In genomic region chr2:144005166-144005955, GRCm38 (mm10) we compare ENCODE assay signal across 11 mouse cellular contexts. TPM values are rescaled to one million over a fixed set of nuclear protein-coding genes. Genes with fewer than 3 reads are reported as not detected.
DNase-seq lines count a peak whose midpoint lies in the region; ATAC-seq and TF ChIP-seq lines count a peak whose summit lies in the region.
"Had no signal": no experiment of that assay in that cellular context is flagged by ENCODE, and none has a peak within 500 bp of the region (broad histone marks: within the 10 kb centered on the region; RNA-seq: fewer than 3 reads in every experiment).

No protein-coding gene starts in this region.

- H3K9ac ChIP-seq in embryonic facial prominence, embryonic 13.5 days = no peak overlapping the region
- no peak overlapping the region for H3K9ac ChIP-seq in midbrain, embryonic 11.5 days (ENCODE audit: low read length)
- H3K9ac ChIP-seq in midbrain, embryonic 13.5 days (replicated peaks) = no peak overlapping the region
- H3K9ac ChIP-seq in liver, embryonic 14.5 days (replicated peaks) = no peak overlapping the region
- H3K9ac ChIP-seq in stomach, embryonic 15.5 days = no peak overlapping the region

- no peak for ATAC-seq in embryonic facial prominence, embryonic 13.5 days (ENCODE audit: insufficient number of reproducible peaks, insufficient read depth, low FRiP score, low TSS enrichment, low read depth)
- no peak for ATAC-seq in midbrain, embryonic 11.5 days (ENCODE audit: low FRiP score)
- ATAC-seq in midbrain, embryonic 13.5 days = no peak
- ATAC-seq in liver, embryonic 14.5 days (ENCODE audit: insufficient read depth) = no peak
- ATAC-seq in stomach, embryonic 15.5 days (ENCODE audit: insufficient read depth, low FRiP score, low read depth) = no peak
- ATAC-seq: forebrain, embryonic 16.5 days; inflammation-experienced regulatory T-cells, adult 6 months had no signal

- H3K4me1 ChIP-seq in embryonic facial prominence, embryonic 13.5 days = peaks cover 68% of the 10 kb centered on the region
- H3K4me1 ChIP-seq in embryonic facial prominence, embryonic 10.5 days = peaks cover 33% of the 10 kb centered on the region
- peaks cover 8% of the 10 kb centered on the region for H3K4me1 ChIP-seq in midbrain, embryonic 11.5 days (ENCODE audit: control insufficient read depth, insufficient read depth, low read length)
- peaks cover 14% of the 10 kb centered on the region for H3K4me1 ChIP-seq in midbrain, embryonic 13.5 days (replicated peaks)
- peaks cover 4 to 41% of the 10 kb centered on the region in 2 experiments for H3K4me1 ChIP-seq in liver, embryonic 14.5 days (replicated peaks; ENCODE audit: control insufficient read depth in 2 of 2, insufficient read depth in 2 of 2, low read length in 1 of 2)
- H3K4me1 ChIP-seq in stomach, embryonic 15.5 days = peaks cover 45% of the 10 kb centered on the region

- 64% methylated on average over 6 of the region's 6 CpGs for WGBS in embryonic facial prominence, embryonic 13.5 days
- WGBS in embryonic facial prominence, embryonic 10.5 days = 81% methylated on average over 6 of the region's 6 CpGs
- WGBS in midbrain, embryonic 11.5 days = 87% methylated on average over 6 of the region's 6 CpGs
- WGBS in midbrain, embryonic 13.5 days = 84% methylated on average over 6 of the region's 6 CpGs
- WGBS in liver, embryonic 14.5 days (ENCODE audit: insufficient replicate concordance) = 51% methylated on average over 6 of the region's 6 CpGs
- WGBS in stomach, embryonic 15.5 days = 58% methylated on average over 6 of the region's 6 CpGs

- H3K4me3 ChIP-seq in embryonic facial prominence, embryonic 13.5 days = no peak overlapping the region
- no peak overlapping the region for H3K4me3 ChIP-seq in embryonic facial prominence, embryonic 10.5 days
- H3K4me3 ChIP-seq in midbrain, embryonic 11.5 days (ENCODE audit: low read depth, low read length) = no peak overlapping the region
- no peak overlapping the region for H3K4me3 ChIP-seq in midbrain, embryonic 13.5 days (replicated peaks)
- no peak overlapping the region for H3K4me3 ChIP-seq in liver, embryonic 14.5 days (ENCODE audit: insufficient read depth in 1 of 2, low read depth in 2 of 2, low read length in 2 of 2)
- H3K4me3 ChIP-seq in stomach, embryonic 15.5 days (replicated peaks) = no peak overlapping the region

- H3K27me3 ChIP-seq in embryonic facial prominence, embryonic 13.5 days = no peaks in the 10 kb centered on the region
- no peaks in the 10 kb centered on the region for H3K27me3 ChIP-seq in embryonic facial prominence, embryonic 10.5 days (replicated peaks; ENCODE audit: low read depth, poor library complexity, severe bottlenecking)
- no peaks in the 10 kb centered on the region for H3K27me3 ChIP-seq in midbrain, embryonic 11.5 days (ENCODE audit: control insufficient read depth, insufficient read depth, low read length)
- H3K27me3 ChIP-seq in midbrain, embryonic 13.5 days = no peaks in the 10 kb centered on the region
- no peaks in the 10 kb centered on the region for H3K27me3 ChIP-seq in liver, embryonic 14.5 days (ENCODE audit: control insufficient read depth, insufficient read depth, low read length)
- no peaks in the 10 kb centered on the region for H3K27me3 ChIP-seq in stomach, embryonic 15.5 days (replicated peaks)

- DNase-seq in embryonic facial prominence, embryonic 10.5 days (ENCODE audit: low spot score) = no peak
- peak; percentile 73 for DNase-seq in midbrain, embryonic 11.5 days (ENCODE audit: low spot score, missing footprints)
- DNase-seq in liver, embryonic 14.5 days (ENCODE audit: low read depth in 3 of 3, low spot score in 3 of 3) = no peak
- no peak for DNase-seq in spleen, postnatal 10 days (ENCODE audit: low spot score in 2 of 2)
- DNase-seq in spleen, postnatal 14 days (ENCODE audit: low spot score in 2 of 2) = no peak

- no peak for TF ChIP-seq EP300 in liver, embryonic 14.5 days (IDR thresholded peaks at IDR 0.05; ENCODE audit: low read depth)

- no peak overlapping the region for H3K27ac ChIP-seq in embryonic facial prominence, embryonic 13.5 days
- no peak overlapping the region for H3K27ac ChIP-seq in embryonic facial prominence, embryonic 10.5 days (replicated peaks)
- no peak overlapping the region for H3K27ac ChIP-seq in midbrain, embryonic 11.5 days (ENCODE audit: low read depth, low read length)
- H3K27ac ChIP-seq in midbrain, embryonic 13.5 days = no peak overlapping the region
- no peak overlapping the region for H3K27ac ChIP-seq in liver, embryonic 14.5 days
- peak overlapping the region; percentile 21; the same call in 1 of the 2 replicates for H3K27ac ChIP-seq in stomach, embryonic 15.5 days

- H3K4me2 ChIP-seq in embryonic facial prominence, embryonic 13.5 days = 0 out of 2 replicates have a peak overlapping the region, but pooled peaks have one; percentile 5
- H3K4me2 ChIP-seq in midbrain, embryonic 11.5 days = no peak overlapping the region
- no peak overlapping the region for H3K4me2 ChIP-seq in midbrain, embryonic 13.5 days (replicated peaks)
- H3K4me2 ChIP-seq in liver, embryonic 14.5 days (ENCODE audit: low read depth) = peak overlapping the region; percentile 2; the same call in 1 of the 2 replicates
- H3K4me2 ChIP-seq in stomach, embryonic 15.5 days = peak overlapping the region; percentile 26; the same call in 1 of the 2 replicates

- H3K36me3 ChIP-seq in embryonic facial prominence, embryonic 13.5 days = 0 out of 2 replicates have a peak, but pooled peaks cover 7% of the 10 kb centered on the region
- peaks cover 19% of the 10 kb centered on the region; the same call in 1 of the 2 replicates for H3K36me3 ChIP-seq in embryonic facial prominence, embryonic 10.5 days (replicated peaks)
- no peaks in the 10 kb centered on the region for H3K36me3 ChIP-seq in midbrain, embryonic 11.5 days (ENCODE audit: control insufficient read depth, insufficient read depth, low read length)
- no peaks in the 10 kb centered on the region for H3K36me3 ChIP-seq in midbrain, embryonic 13.5 days
- H3K36me3 ChIP-seq in liver, embryonic 14.5 days (replicated peaks; ENCODE audit: control insufficient read depth, insufficient read depth, low read depth) = no peaks in the 10 kb centered on the region
- H3K36me3 ChIP-seq in stomach, embryonic 15.5 days = no peaks in the 10 kb centered on the region

- no peak for TF ChIP-seq CTCF in liver, embryonic 14.5 days (IDR thresholded peaks at IDR 0.05; ENCODE audit: low read depth)

- no peaks in the 10 kb centered on the region for H3K9me3 ChIP-seq in embryonic facial prominence, embryonic 13.5 days
- no peaks in the 10 kb centered on the region for H3K9me3 ChIP-seq in embryonic facial prominence, embryonic 10.5 days
- H3K9me3 ChIP-seq in midbrain, embryonic 11.5 days (ENCODE audit: control insufficient read depth, low read length) = no peaks in the 10 kb centered on the region
- H3K9me3 ChIP-seq in midbrain, embryonic 13.5 days = no peaks in the 10 kb centered on the region
- H3K9me3 ChIP-seq in liver, embryonic 14.5 days (ENCODE audit: control insufficient read depth, low read length) = no peaks in the 10 kb centered on the region
- no peaks in the 10 kb centered on the region for H3K9me3 ChIP-seq in stomach, embryonic 15.5 days

RNA-seq across cellular contexts. Expression of gene Rrbp1, which starts 5.7 kb away (rescaled TPM):
- polyA plus RNA-seq in embryonic facial prominence, embryonic 13.5 days (2015; fragmentation: Nextera tagmentation; extraction: Ambion mirVana) = 136 and 139 TPM in 2 replicates
- polyA plus RNA-seq in embryonic facial prominence, embryonic 10.5 days (2016; fragmentation: Nextera tagmentation; extraction: Ambion mirVana) = 50.7 and 57.8 TPM in 2 replicates
- 31.4 and 36.0 TPM in 2 replicates for polyA plus RNA-seq in midbrain, embryonic 11.5 days (2014; fragmentation: Nextera tagmentation; extraction: Ambion mirVana)
- 28.2 and 33.5 TPM in 2 replicates for polyA plus RNA-seq in midbrain, embryonic 13.5 days (2015; fragmentation: Nextera tagmentation; extraction: Ambion mirVana)
- 40.4 and 83.7 TPM in 2 replicates for polyA plus RNA-seq in liver, embryonic 14.5 days (2012; rRNA removed)
- 39.6 and 41.2 TPM in 2 replicates for polyA plus RNA-seq in liver, embryonic 14.5 days (2014; fragmentation: Nextera tagmentation; extraction: Ambion mirVana)
- 130 and 133 TPM in 2 replicates for polyA plus RNA-seq in stomach, embryonic 15.5 days (2015; fragmentation: Nextera tagmentation; extraction: Ambion mirVana)

RNA-seq across cellular contexts. Expression of gene Banf2, which starts 27.5 kb away (rescaled TPM):
- not detected in 2 replicates for polyA plus RNA-seq in embryonic facial prominence, embryonic 13.5 days (2015; fragmentation: Nextera tagmentation; extraction: Ambion mirVana)
- not detected in 2 replicates for polyA plus RNA-seq in embryonic facial prominence, embryonic 10.5 days (2016; fragmentation: Nextera tagmentation; extraction: Ambion mirVana)
- not detected in 2 replicates for polyA plus RNA-seq in midbrain, embryonic 11.5 days (2014; fragmentation: Nextera tagmentation; extraction: Ambion mirVana)
- polyA plus RNA-seq in midbrain, embryonic 13.5 days (2015; fragmentation: Nextera tagmentation; extraction: Ambion mirVana) = not detected in 2 replicates
- not detected in 2 replicates for polyA plus RNA-seq in liver, embryonic 14.5 days (2012; rRNA removed)
- not detected in 2 replicates for polyA plus RNA-seq in liver, embryonic 14.5 days (2014; fragmentation: Nextera tagmentation; extraction: Ambion mirVana)
- polyA plus RNA-seq in stomach, embryonic 15.5 days (2015; fragmentation: Nextera tagmentation; extraction: Ambion mirVana) = 0.33 and 0.59 TPM in 2 replicates
- polyA plus RNA-seq: C2C12; forebrain, embryonic 16.5 days; inflammation-experienced regulatory T-cells, adult 6 months had no signal

Comparison
In these comparisons a context has a peak if more than half of its experiments do, and no peak if none do; other contexts are left out.
1. H3K4me2 ChIP-seq: peak in embryonic facial prominence, embryonic 13.5 days (single experiment), liver, embryonic 14.5 days (single experiment) and stomach, embryonic 15.5 days (single experiment); none in midbrain, embryonic 11.5 days (single experiment) and midbrain, embryonic 13.5 days (single experiment).